17 mouse cellular contexts compared by ENCODE assay signal in genomic region chr10:70686941-70687703, GRCm38 (mm10). TPM values are rescaled to one million over a fixed set of nuclear protein-coding genes. Genes with fewer than 3 reads are reported as not detected.
A peak's percentile ranks its signal among the peaks of the same experiment; 100 is the strongest.
DNase-seq lines count a peak whose midpoint lies in the region; ATAC-seq and TF ChIP-seq lines count a peak whose summit lies in the region.
"Had no signal": no experiment of that assay in that cellular context is flagged by ENCODE, and none has a peak within 500 bp of the region (broad histone marks: within the 10 kb centered on the region; RNA-seq: fewer than 3 reads in every experiment).

No protein-coding gene starts in this region.

- no peak overlapping the region for H3K27ac ChIP-seq in forebrain, postnatal 0 days (ENCODE audit: low read depth, low read length)
- peak overlapping the region; percentile 69 for H3K27ac ChIP-seq in midbrain, embryonic 10.5 days (replicated peaks)
- 0 out of 2 replicates have a peak overlapping the region, but pooled peaks have one; percentile 1 for H3K27ac ChIP-seq in neural tube, embryonic 14.5 days (ENCODE audit: low read depth, low read length)
- H3K27ac ChIP-seq: lung, embryonic 15.5 days; stomach, embryonic 15.5 days had no signal

- no peak overlapping the region for H3K4me3 ChIP-seq in forebrain, postnatal 0 days (ENCODE audit: low read depth, low read length)
- H3K4me3 ChIP-seq in midbrain, embryonic 10.5 days: no peak overlapping the region
- no peak overlapping the region for H3K4me3 ChIP-seq in neural tube, embryonic 14.5 days (ENCODE audit: low read depth, low read length)
- H3K4me3 ChIP-seq: lung, embryonic 15.5 days; megakaryocyte, embryonic 14.5 days; stomach, embryonic 15.5 days had no signal

- ATAC-seq in forebrain, postnatal 0 days: peak; percentile 51
- peak; percentile 81 for ATAC-seq in neural tube, embryonic 14.5 days (ENCODE audit: low read depth)
- ATAC-seq in megakaryocyte progenitor cell, adult 5-6 weeks (replicated peaks; ENCODE audit: poor library complexity): no peak
- ATAC-seq in megakaryocyte, adult 5-6 weeks (ENCODE audit: poor library complexity, severe bottlenecking): no peak

- H3K4me2 ChIP-seq in forebrain, postnatal 0 days (ENCODE audit: low read depth): no peak overlapping the region
- no peak overlapping the region for H3K4me2 ChIP-seq in neural tube, embryonic 14.5 days (ENCODE audit: low read depth, low read length)
- H3K4me2 ChIP-seq: liver, embryonic 11.5 days; lung, embryonic 15.5 days; stomach, embryonic 15.5 days had no signal

- no peak overlapping the region for H3K9ac ChIP-seq in forebrain, postnatal 0 days
- H3K9ac ChIP-seq in neural tube, embryonic 14.5 days (replicated peaks; ENCODE audit: low read depth, low read length): no peak overlapping the region
- H3K9ac ChIP-seq: lung, embryonic 15.5 days; stomach, embryonic 15.5 days had no signal

- DNase-seq in embryo, embryonic 10 days (ENCODE audit: low spot score): peak; percentile 20
- no peak for DNase-seq in embryo, embryonic 11 days
- no peak for DNase-seq in forebrain, postnatal 0 days
- DNase-seq in midbrain, embryonic 10.5 days (ENCODE audit: low spot score): no peak
- no peak for DNase-seq in embryo, embryonic 9.5 days (ENCODE audit: extremely low spot score)
- DNase-seq: adrenal gland, postnatal 25 days; thymus, postnatal 36 days had no signal

- no peaks in the 10 kb centered on the region for H3K36me3 ChIP-seq in forebrain, postnatal 0 days (ENCODE audit: insufficient read depth)
- H3K36me3 ChIP-seq in midbrain, embryonic 10.5 days: no peaks in the 10 kb centered on the region
- no peaks in the 10 kb centered on the region for H3K36me3 ChIP-seq in neural tube, embryonic 14.5 days (ENCODE audit: control insufficient read depth, insufficient read depth, low read length)
- H3K36me3 ChIP-seq: lung, embryonic 15.5 days; stomach, embryonic 15.5 days had no signal

- 0 out of 2 replicates have a peak, but pooled peaks cover 4% of the 10 kb centered on the region for H3K4me1 ChIP-seq in forebrain, postnatal 0 days (ENCODE audit: insufficient read depth)
- H3K4me1 ChIP-seq in midbrain, embryonic 10.5 days: peaks cover 31% of the 10 kb centered on the region
- 0 out of 2 replicates have a peak, but pooled peaks cover 3% of the 10 kb centered on the region for H3K4me1 ChIP-seq in neural tube, embryonic 14.5 days (ENCODE audit: control insufficient read depth, insufficient read depth, low read length)
- H3K4me1 ChIP-seq: lung, embryonic 15.5 days; megakaryocyte, embryonic 14.5 days; stomach, embryonic 15.5 days had no signal

- H3K9me3 ChIP-seq in forebrain, postnatal 0 days (ENCODE audit: low read length): no peaks in the 10 kb centered on the region
- peaks cover 7% of the 10 kb centered on the region for H3K9me3 ChIP-seq in midbrain, embryonic 10.5 days (replicated peaks)
- no peaks in the 10 kb centered on the region for H3K9me3 ChIP-seq in neural tube, embryonic 14.5 days (ENCODE audit: control insufficient read depth, low read length)
- H3K9me3 ChIP-seq: lung, embryonic 15.5 days; stomach, embryonic 15.5 days had no signal

- WGBS in forebrain, postnatal 0 days: 29% methylated on average over 11 of the region's 11 CpGs
- 56% methylated on average over 11 of the region's 11 CpGs for WGBS in midbrain, embryonic 10.5 days
- 23% methylated on average over 11 of the region's 11 CpGs for WGBS in neural tube, embryonic 14.5 days

- no peak for TF ChIP-seq CTCF in forebrain, postnatal 0 days (IDR thresholded peaks at IDR 0.05; ENCODE audit: low read depth)

- H3K27me3 ChIP-seq in forebrain, postnatal 0 days (ENCODE audit: insufficient read depth, low read length): no peaks in the 10 kb centered on the region
- H3K27me3 ChIP-seq in midbrain, embryonic 10.5 days (ENCODE audit: low read depth, poor library complexity, severe bottlenecking): no peaks in the 10 kb centered on the region
- H3K27me3 ChIP-seq in neural tube, embryonic 14.5 days (ENCODE audit: control insufficient read depth, insufficient read depth, low read length): no peaks in the 10 kb centered on the region
- H3K27me3 ChIP-seq: CH12.LX; lung, embryonic 15.5 days; megakaryocyte, embryonic 14.5 days; stomach, embryonic 15.5 days had no signal

RNA-seq across cellular contexts. Expression of gene Phyhipl, which starts 31.4 kb away (rescaled TPM):
- total RNA-seq in forebrain, postnatal 0 days (2014; rRNA removed): 23.5 and 35.4 TPM in 2 replicates
- polyA plus RNA-seq in forebrain, postnatal 0 days (2015; fragmentation: Nextera tagmentation; extraction: Ambion mirVana): 152 and 229 TPM in 2 replicates
- 19.8 and 31.0 TPM in 2 replicates for polyA plus RNA-seq in midbrain, embryonic 10.5 days (2016; fragmentation: Nextera tagmentation; extraction: Ambion mirVana)
- 299 and 355 TPM in 2 replicates for polyA plus RNA-seq in neural tube, embryonic 14.5 days (2014; fragmentation: Nextera tagmentation; extraction: Ambion mirVana)
- not detected in 2 replicates for total RNA-seq in megakaryocyte progenitor cell, adult 5-6 weeks (2015)
- not detected in 2 replicates for total RNA-seq in megakaryocyte progenitor cell, adult 5-6 weeks (2017)
- not detected in 2 replicates for total RNA-seq in megakaryocyte, adult 5-6 weeks (2015)
- not detected in 2 replicates for total RNA-seq in megakaryocyte, adult 5-6 weeks (2017)
- total RNA-seq: CH12.LX; gastrocnemius, adult 18-20 months; granulocyte monocyte progenitor cell, adult 5-6 weeks had no signal

Comparison
In these comparisons a context has a peak if more than half of its experiments do, and no peak if none do; other contexts are left out.
1. ATAC-seq: peak in forebrain, postnatal 0 days (single experiment) and neural tube, embryonic 14.5 days (single experiment); none in megakaryocyte progenitor cell, adult 5-6 weeks (single experiment) and megakaryocyte, adult 5-6 weeks (single experiment).
2. RNA of gene Phyhipl, which starts 31.4 kb away (total RNA-seq): 23.5 to 35.4 TPM in forebrain, postnatal 0 days; not detected in megakaryocyte progenitor cell, adult 5-6 weeks and not detected in megakaryocyte, adult 5-6 weeks; every median in the first group is over 10 times any median in the second.